Mouse (Mus musculus) fibroblast of lung, adult 2 months (primary cell): ENCODE data around the gene Gm8108.
"Not testable (repeated sequence)": the region's sequence is repeated elsewhere in the genome, so short reads cannot be mapped to it uniquely, and the experiment has no call there.

Experiments used
- DNase-seq: peaks from one replicate; pipeline ENCODE4 v3.0.0-alpha.2; 2011; ENCODE audit warnings: low read depth

Gm8108 gene

GRCm38 (mm10) chr14:4110426-4110825, at the start of gene Gm8108:
Gm8108 (plus strand) TSS chr14:4110526.
- DNase-seq = not testable (repeated sequence)

- DNase-seq = not testable (repeated sequence)
These were observed 26.5 kb upstream of the Gm8108 start, which contains the start of gene Gm3115 for GRCm38 (mm10) chr14:4083820-4084219. Gm3115 (plus strand) TSS chr14:4084120.

GRCm38 (mm10) chr14:4141646-4142045, 31.3 kb downstream of the Gm8108 start:
- not testable (repeated sequence) for DNase-seq

- DNase-seq = not testable (repeated sequence)
These were observed 54.4 kb downstream of the Gm8108 start, which contains the start of gene Gm3127 for GRCm38 (mm10) chr14:4164730-4165129. Gm3127 (plus strand) TSS chr14:4165030.

GRCm38 (mm10) chr14:4182030-4182429, 71.7 kb downstream of the Gm8108 start:
- DNase-seq = not testable (repeated sequence)
